Mouse (Mus musculus): Measurements from ENCODE around the gene Klhdc10.

- TF ChIP-seq CTCF (IDR thresholded peaks at IDR 0.05; ENCODE audit: low read depth) (no peak), EP300 (IDR thresholded peaks at IDR 0.05; ENCODE audit: low read depth) (no peak)
Observed at GRCm38 (mm10) chr6:30409399-30410093, 7.9 kb downstream of the Klhdc10 start.
